Mouse (Mus musculus) activated CD4-positive, CD25-positive, alpha-beta regulatory T cell, adult 9 weeks (primary cell): ENCODE measurements around the gene Nutf2. TPM values are rescaled to one million over a fixed set of nuclear protein-coding genes. Genes with fewer than 3 reads are reported as not detected.

ENCODE experiments used
- polyA plus RNA-seq: library from polyadenylated mRNA; unstranded; fragments of 100-300 nt; shearing (Covaris generic); gene quantifications from one replicate; pipeline ENCODE4 v1.2.1, GENCODE M21; 2017

Gene Nutf2
- polyA plus RNA-seq: 7.7 TPM

GRCm38 (mm10) chr8:105860143-105860981 lies at the start of gene Nutf2:
Gene Nutf2 (plus strand): TSS chr8:105860580.

GRCm38 (mm10) chr8:105826861-105827848 lies 33.2 kb upstream of the Nutf2 start, which contains the start of the genes Ranbp10 and Tsnaxip1:
Gene Ranbp10 (minus strand): TSS chr8:105827350.
Gene Tsnaxip1 (plus strand): TSS chr8:105827731.

GRCm38 (mm10) chr8:105853178-105853577 lies 7.2 kb upstream of the Nutf2 start, which contains the start of gene Cenpt:
Gene Cenpt (minus strand): TSS chr8:105853278.

GRCm38 (mm10) chr8:105854715-105855216 lies 5.6 kb upstream of the Nutf2 start, which contains the start of gene Thap11:
Gene Thap11 (plus strand): TSS chr8:105855132.

GRCm38 (mm10) chr8:105880754-105881520 lies 20.6 kb downstream of the Nutf2 start, which contains the start of gene Edc4:
Gene Edc4 (plus strand): TSS chr8:105880881.

GRCm38 (mm10) chr8:105893339-105893738 lies 33.0 kb downstream of the Nutf2 start, which contains the start of gene Nrn1l:
Gene Nrn1l (plus strand): TSS chr8:105893567.

GRCm38 (mm10) chr8:105900180-105900940 lies 40.0 kb downstream of the Nutf2 start, which contains the start of gene Pskh1:
Gene Pskh1 (plus strand): TSS chr8:105900441.

Other genes starting within 250 kb of the Nutf2 start
- 38.0 TPM for gene Ctcf, start 224.0 kb upstream of the Nutf2 start, polyA plus RNA-seq
- 3.3 TPM for gene Agrp, start 223.2 kb upstream of the Nutf2 start, polyA plus RNA-seq
- 18.9 TPM for gene Carmil2, start 174.3 kb upstream of the Nutf2 start, polyA plus RNA-seq
- gene Acd, start 159.5 kb upstream of the Nutf2 start, polyA plus RNA-seq: 72.4 TPM
- gene Pard6a, start 159.4 kb upstream of the Nutf2 start, polyA plus RNA-seq: 10.7 TPM
- not detected for gene 4933405L10Rik, start 152.9 kb upstream of the Nutf2 start, polyA plus RNA-seq
- 3.5 TPM for gene Enkd1, start 152.4 kb upstream of the Nutf2 start, polyA plus RNA-seq
- gene Gfod2, start 101.9 kb upstream of the Nutf2 start, polyA plus RNA-seq: 4.7 TPM
- 31.2 TPM for gene Ranbp10, start 33.2 kb upstream of the Nutf2 start, polyA plus RNA-seq
- 0.13 TPM for gene Tsnaxip1, start 32.8 kb upstream of the Nutf2 start, polyA plus RNA-seq
- 17.1 TPM for gene Cenpt, start 7.3 kb upstream of the Nutf2 start, polyA plus RNA-seq
- 11.7 TPM for gene Thap11, start 5.4 kb upstream of the Nutf2 start, polyA plus RNA-seq
- gene Edc4, start 20.3 kb downstream of the Nutf2 start, polyA plus RNA-seq: 98.0 TPM
- gene Nrn1l, start 33.0 kb downstream of the Nutf2 start, polyA plus RNA-seq: 2.5 TPM
- 29.3 TPM for gene Pskh1, start 39.9 kb downstream of the Nutf2 start, polyA plus RNA-seq
- gene Ctrl, start 73.3 kb downstream of the Nutf2 start, polyA plus RNA-seq: 3.4 TPM
- gene Psmb10, start 77.9 kb downstream of the Nutf2 start, polyA plus RNA-seq: 546 TPM
- gene Lcat, start 82.8 kb downstream of the Nutf2 start, polyA plus RNA-seq: 0.82 TPM
- 13.3 TPM for gene Slc12a4, start 105.5 kb downstream of the Nutf2 start, polyA plus RNA-seq
- not detected for gene Dpep3, start 118.8 kb downstream of the Nutf2 start, polyA plus RNA-seq
- gene Dus2, start 130.8 kb downstream of the Nutf2 start, polyA plus RNA-seq: 34.1 TPM
- not detected for gene Dpep2nb, start 145.4 kb downstream of the Nutf2 start, polyA plus RNA-seq
- gene Ddx28, start 151.3 kb downstream of the Nutf2 start, polyA plus RNA-seq: 9.8 TPM
- gene Nfatc3, start 198.3 kb downstream of the Nutf2 start, polyA plus RNA-seq: 51.8 TPM